28 mouse cellular contexts compared by ENCODE assay signal in the genomic region with DNA sequence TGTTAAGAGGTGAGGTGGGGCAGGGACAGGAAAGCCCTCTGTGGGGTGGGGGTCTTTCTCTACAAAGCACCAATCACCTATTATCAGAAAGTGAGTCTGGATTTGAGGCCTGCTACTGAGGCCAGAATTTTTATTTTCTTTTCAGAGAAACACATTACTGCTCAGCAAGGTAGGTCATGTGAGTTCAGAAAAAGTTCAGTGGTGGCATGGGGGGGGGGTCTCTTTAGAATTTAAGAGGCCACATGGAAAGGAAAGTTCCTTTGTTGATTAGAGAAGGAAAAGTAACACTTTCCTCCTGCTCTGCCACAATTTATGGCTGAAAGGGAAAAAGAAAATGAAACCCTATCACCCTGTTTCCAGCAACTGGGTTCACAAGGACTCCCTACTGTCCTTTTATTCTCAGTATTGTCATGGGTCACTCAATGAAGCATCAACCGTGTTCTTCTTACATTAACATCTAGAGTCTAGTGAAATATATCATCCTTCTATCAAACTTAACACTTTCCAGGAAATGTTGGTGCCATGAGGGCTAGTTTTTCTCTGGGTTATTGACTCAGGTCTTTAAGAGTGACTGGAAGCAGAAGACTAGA.
"Had no signal": no experiment of that assay in that cellular context is flagged by ENCODE, and none has a peak within 500 bp of the region (broad histone marks: within the 10 kb centered on the region; RNA-seq: fewer than 3 reads in every experiment).

No protein-coding gene starts in this region.

- H3K27me3 ChIP-seq: embryonic facial prominence, embryonic 12.5 days; embryonic facial prominence, embryonic 13.5 days; embryonic facial prominence, embryonic 15.5 days; forebrain, embryonic 12.5 days; forebrain, embryonic 13.5 days; forebrain, embryonic 15.5 days had no signal

- H3K36me3 ChIP-seq: embryonic facial prominence, embryonic 10.5 days; embryonic facial prominence, embryonic 12.5 days; embryonic facial prominence, embryonic 13.5 days; embryonic facial prominence, embryonic 15.5 days; forebrain, embryonic 10.5 days; forebrain, embryonic 12.5 days; forebrain, embryonic 15.5 days had no signal

- H3K4me3 ChIP-seq: embryonic facial prominence, embryonic 10.5 days; embryonic facial prominence, embryonic 12.5 days; embryonic facial prominence, embryonic 13.5 days; embryonic facial prominence, embryonic 15.5 days; erythroblast, embryonic 14.5 days; forebrain, embryonic 10.5 days; forebrain, embryonic 12.5 days; forebrain, embryonic 13.5 days; forebrain, embryonic 15.5 days; gastrocnemius, adult 2 months had no signal

- H3K9ac ChIP-seq: embryonic facial prominence, embryonic 12.5 days; embryonic facial prominence, embryonic 13.5 days; embryonic facial prominence, embryonic 15.5 days; forebrain, embryonic 12.5 days; forebrain, embryonic 13.5 days; forebrain, embryonic 15.5 days; forebrain, postnatal 0 days had no signal

- H3K4me2 ChIP-seq: embryonic facial prominence, embryonic 12.5 days; embryonic facial prominence, embryonic 13.5 days; embryonic facial prominence, embryonic 15.5 days; forebrain, embryonic 12.5 days; forebrain, embryonic 13.5 days; forebrain, embryonic 15.5 days had no signal

- H3K4me1 ChIP-seq: embryonic facial prominence, embryonic 10.5 days; embryonic facial prominence, embryonic 12.5 days; embryonic facial prominence, embryonic 13.5 days; embryonic facial prominence, embryonic 15.5 days; forebrain, embryonic 10.5 days; forebrain, embryonic 12.5 days; forebrain, embryonic 13.5 days; forebrain, embryonic 15.5 days had no signal

- H3K9me3 ChIP-seq: embryonic facial prominence, embryonic 10.5 days; embryonic facial prominence, embryonic 12.5 days; embryonic facial prominence, embryonic 13.5 days; embryonic facial prominence, embryonic 15.5 days; forebrain, embryonic 10.5 days; forebrain, embryonic 12.5 days; forebrain, embryonic 13.5 days; forebrain, embryonic 15.5 days had no signal

- DNase-seq: cerebellum, adult 18-20 months; cerebellum, adult 2 months; cerebellum, adult 8-10 months; cerebellum, adult 9-10 months; cerebellum, adult 9-11 months; cerebellum, postnatal 10 days; cerebellum, postnatal 14 days; cerebellum, postnatal 25 days; cerebellum, postnatal 36 days; embryo, embryonic 11 days; forebrain, postnatal 0 days; gastrocnemius, adult 2 months; gastrocnemius, postnatal 10 days; gastrocnemius, postnatal 14 days; gastrocnemius, postnatal 25 days; gastrocnemius, postnatal 36 days; heart, adult 11 months had no signal

- H3K27ac ChIP-seq: embryonic facial prominence, embryonic 10.5 days; embryonic facial prominence, embryonic 12.5 days; embryonic facial prominence, embryonic 13.5 days; embryonic facial prominence, embryonic 15.5 days; forebrain, embryonic 10.5 days; forebrain, embryonic 12.5 days; forebrain, embryonic 13.5 days; forebrain, embryonic 15.5 days; gastrocnemius, adult 2 months had no signal

- ATAC-seq: forebrain, embryonic 13.5 days; forebrain, embryonic 14.5 days; forebrain, embryonic 15.5 days; forebrain, embryonic 16.5 days; forebrain, postnatal 0 days had no signal
